Mouse (Mus musculus): ENCODE measurements around the gene Galnt11. TPM values are rescaled to one million over a fixed set of nuclear protein-coding genes. Genes with fewer than 3 reads are reported as not detected.
"Not testable (repeated sequence)": the region's sequence is repeated elsewhere in the genome, so short reads cannot be mapped to it uniquely, and the experiment has no call there.

The Galnt11 gene
- polyA plus RNA-seq, 1 experiment from 2014 or later = 30.4 TPM

DNA sequence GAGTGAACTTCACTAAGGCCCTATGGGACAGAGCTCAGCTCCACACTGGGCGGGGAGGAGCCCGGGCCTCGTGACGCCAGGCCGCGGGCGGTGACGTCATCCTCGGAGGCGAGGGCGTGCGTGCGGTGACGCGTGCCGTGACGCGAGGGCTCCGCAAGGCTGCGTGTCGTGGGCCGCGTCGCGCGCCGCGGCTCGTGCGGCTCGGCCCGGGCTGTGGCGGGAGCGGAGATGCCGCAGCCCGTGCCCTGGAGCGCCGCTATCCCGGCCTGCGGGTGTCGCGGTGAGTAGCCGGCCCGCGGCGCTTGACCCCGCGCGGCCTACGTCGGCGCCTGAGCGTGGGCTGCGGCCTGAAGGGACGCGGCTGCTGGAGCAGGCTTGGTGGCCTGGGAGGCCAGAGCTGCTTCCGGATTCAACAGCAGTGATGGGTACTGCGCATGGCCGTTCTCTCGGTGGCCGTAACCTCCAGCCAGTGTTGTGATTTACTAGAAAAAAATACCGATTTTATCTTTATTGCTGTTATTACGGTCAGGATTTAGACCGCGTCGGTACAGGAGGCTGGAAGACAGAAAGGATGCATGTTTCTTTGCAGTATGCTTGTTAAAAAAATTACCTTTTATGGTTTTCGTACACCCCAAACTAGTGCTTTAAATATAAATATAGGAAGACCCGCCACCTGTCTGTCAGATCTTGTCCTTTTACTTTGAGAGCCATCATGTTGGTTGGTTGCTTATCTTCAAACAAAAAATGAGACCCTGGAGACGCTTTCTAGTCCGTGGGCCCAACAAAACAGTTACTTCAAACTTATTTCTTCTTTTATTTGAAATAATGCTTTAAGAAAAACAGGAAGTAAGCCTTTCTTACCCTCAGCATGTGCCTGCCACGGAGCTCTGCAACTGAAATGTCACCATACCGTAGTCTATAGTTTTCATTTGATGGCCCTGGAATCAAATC lies 1.3 kb downstream of the Galnt11 start, which contains the start of gene E130116L18Rik:
E130116L18Rik (minus strand) TSS at position 402 of the 951 bp plus-strand sequence.
- H3K9me3 ChIP-seq = no peaks in the 10 kb centered on the region
- DNase-seq (ENCODE audit: extremely low spot score, low spot score) = peak; percentile 83
- peaks cover 14% of the 10 kb centered on the region for H3K4me1 ChIP-seq
- WGBS = 6% methylated on average over 72 of the region's 72 CpGs
- H3K4me3 ChIP-seq = peak within 1 kb of the TSS; percentile 79
- H3K27ac ChIP-seq = peak within 1 kb of the TSS; percentile 94
- H3K36me3 ChIP-seq (replicated peaks) = peaks cover 18% of the 10 kb centered on the region
- no peaks in the 10 kb centered on the region for H3K27me3 ChIP-seq (ENCODE audit: poor library complexity, severe bottlenecking)

DNA sequence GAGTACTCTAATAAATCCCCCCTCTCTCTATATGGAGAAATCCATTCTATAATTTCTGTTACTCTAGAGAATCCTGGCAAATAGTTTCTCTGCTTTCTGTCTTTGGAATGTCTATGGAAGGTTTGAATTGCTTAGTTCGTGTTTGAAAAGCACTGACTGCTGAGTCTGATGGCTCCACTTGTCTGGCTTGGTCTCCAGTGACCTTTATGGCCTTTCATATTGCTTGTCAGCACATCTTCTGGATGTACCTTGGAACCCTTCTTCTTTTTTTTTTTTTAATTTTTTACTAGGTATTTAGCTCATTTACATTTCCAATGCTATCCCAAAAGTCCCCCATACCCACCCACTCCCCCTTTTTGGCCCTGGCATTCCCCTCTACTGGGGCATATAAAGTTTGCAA lies 2.7 kb downstream of the Galnt11 start:
- DNase-seq (ENCODE audit: extremely low spot score, low spot score); H3K27ac ChIP-seq; H3K27me3 ChIP-seq (ENCODE audit: poor library complexity, severe bottlenecking); H3K9me3 ChIP-seq: not testable (repeated sequence)
- Histone ChIP-seq H3K4me3 (peak overlapping the region; percentile 79; the same call in 1 of the 2 replicates), H3K4me1 (peaks cover 14% of the 10 kb centered on the region), H3K36me3 (replicated peaks) (peaks cover 28% of the 10 kb centered on the region)
- WGBS = 97% methylated on average over 1 of the region's 1 CpGs

DNA sequence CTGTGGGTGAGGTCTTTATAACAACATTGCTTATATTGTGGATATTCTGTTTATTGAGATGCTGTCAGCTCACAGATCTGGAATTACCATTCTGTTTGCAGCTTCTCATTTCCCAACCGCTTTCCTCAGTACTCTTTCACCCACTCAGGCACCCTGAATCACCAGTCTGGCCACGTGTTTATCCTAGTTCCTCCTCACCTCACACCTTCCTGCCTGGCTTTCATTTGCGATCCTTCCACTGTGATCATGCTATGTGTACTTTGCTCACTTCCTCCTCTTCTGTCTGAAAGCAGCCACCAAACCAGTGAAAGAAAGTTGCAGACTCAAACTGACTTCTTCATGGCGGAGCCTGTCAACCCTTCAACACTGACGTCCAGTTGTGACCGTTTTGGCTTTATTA lies 21.4 kb downstream of the Galnt11 start:
- H3K36me3 ChIP-seq (replicated peaks) = peaks cover 7% of the 10 kb centered on the region
- 92% methylated on average over 6 of the region's 6 CpGs for WGBS
- H3K4me1 ChIP-seq = no peaks in the 10 kb centered on the region
- H3K27ac ChIP-seq = no peak overlapping the region
- H3K4me3 ChIP-seq = no peak overlapping the region
- no peak for DNase-seq (ENCODE audit: extremely low spot score, low spot score)
- H3K27me3 ChIP-seq (ENCODE audit: poor library complexity, severe bottlenecking) = no peaks in the 10 kb centered on the region
- no peaks in the 10 kb centered on the region for H3K9me3 ChIP-seq

DNA sequence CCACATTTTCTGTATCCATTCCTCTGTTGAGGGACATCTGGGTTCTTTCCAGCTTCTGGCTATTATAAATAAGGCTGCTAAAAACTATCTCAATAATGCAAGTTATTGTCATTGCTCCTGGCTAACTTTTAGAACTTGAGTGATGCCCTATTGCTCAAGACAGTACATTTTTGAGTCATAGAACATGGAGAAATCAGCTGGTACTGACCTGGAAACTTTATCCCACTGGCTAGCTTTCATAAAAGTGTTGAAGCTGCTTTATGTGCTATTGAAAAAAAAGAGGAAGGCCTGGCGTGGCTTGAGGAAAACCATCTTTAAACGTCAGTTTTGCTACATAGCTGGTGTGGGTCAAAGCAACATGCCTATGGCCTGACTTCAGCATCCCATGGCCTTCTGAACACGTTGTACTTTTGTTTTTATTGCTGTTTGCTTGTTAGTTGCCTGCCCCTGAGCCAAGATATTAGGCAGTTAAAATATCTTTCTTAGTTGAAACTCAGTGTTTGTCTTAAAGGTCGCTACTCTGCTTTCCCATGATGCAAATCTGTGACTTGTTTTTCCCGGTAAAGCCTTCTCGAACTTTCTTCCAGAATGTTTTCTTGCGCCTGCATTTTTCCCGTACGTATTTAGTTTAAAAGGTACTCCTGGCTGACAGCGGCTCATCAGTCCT lies 24.2 kb downstream of the Galnt11 start:
- H3K4me3 ChIP-seq = no peak overlapping the region
- H3K36me3 ChIP-seq (replicated peaks) = peaks cover 19% of the 10 kb centered on the region
- H3K27ac ChIP-seq = no peak overlapping the region
- H3K27me3 ChIP-seq (ENCODE audit: poor library complexity, severe bottlenecking) = no peaks in the 10 kb centered on the region
- no peaks in the 10 kb centered on the region for H3K4me1 ChIP-seq
- H3K9me3 ChIP-seq = no peaks in the 10 kb centered on the region
- 92% methylated on average over 10 of the region's 10 CpGs for WGBS
- no peak for DNase-seq (ENCODE audit: extremely low spot score, low spot score)

DNA sequence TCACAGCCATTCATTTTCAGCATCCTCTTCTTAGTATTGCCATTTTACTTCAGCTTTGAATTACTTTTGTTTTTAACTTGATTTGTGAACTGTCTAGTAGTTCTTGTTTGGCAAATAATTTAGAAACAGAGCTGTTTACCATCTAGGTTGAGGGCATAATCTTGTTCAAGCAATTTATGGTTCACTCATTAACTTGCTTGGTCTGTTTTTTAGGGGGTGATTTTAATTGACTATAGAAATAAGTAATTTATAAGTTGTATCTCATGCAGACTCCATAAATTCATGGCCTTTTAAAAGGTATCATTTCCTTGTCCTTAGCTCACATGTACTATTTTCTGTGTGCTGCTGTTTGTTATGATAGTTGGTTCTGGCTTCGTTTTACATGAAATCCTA lies 24.8 kb downstream of the Galnt11 start:
- no peak for DNase-seq (ENCODE audit: extremely low spot score, low spot score)
- no peak overlapping the region for H3K27ac ChIP-seq
- no peaks in the 10 kb centered on the region for H3K27me3 ChIP-seq (ENCODE audit: poor library complexity, severe bottlenecking)
- no peaks in the 10 kb centered on the region for H3K9me3 ChIP-seq
- H3K4me3 ChIP-seq = no peak overlapping the region
- no peaks in the 10 kb centered on the region for H3K4me1 ChIP-seq
- H3K36me3 ChIP-seq (replicated peaks) = peaks cover 25% of the 10 kb centered on the region
- WGBS = 73% methylated on average over 1 of the region's 1 CpGs

DNA sequence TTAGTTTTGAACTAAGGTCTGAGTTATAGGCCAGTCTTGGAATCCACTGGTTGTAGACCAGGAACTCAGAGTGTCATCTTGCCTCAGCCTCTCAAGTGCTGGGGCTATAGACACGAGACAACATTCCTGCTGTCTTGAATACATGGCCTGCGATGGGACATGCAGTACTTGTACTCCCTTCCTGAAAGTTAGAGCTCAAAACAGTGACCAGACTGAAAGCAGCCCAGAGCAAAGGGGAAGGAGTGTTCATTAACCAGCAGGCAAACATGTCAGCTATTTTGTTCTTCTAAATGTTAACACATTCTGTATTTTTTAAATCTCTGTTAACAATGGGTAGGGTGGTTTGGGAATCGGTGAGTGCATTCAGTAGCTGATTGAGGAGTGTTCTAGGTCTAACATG lies 25.3 kb downstream of the Galnt11 start:
- DNase-seq (ENCODE audit: extremely low spot score, low spot score) = no peak
- Histone ChIP-seq H3K4me3 (no peak overlapping the region), H3K27ac (no peak overlapping the region), H3K4me1 (no peaks in the 10 kb centered on the region), H3K27me3 (ENCODE audit: poor library complexity, severe bottlenecking) (no peaks in the 10 kb centered on the region), H3K36me3 (replicated peaks) (peaks cover 30% of the 10 kb centered on the region), H3K9me3 (no peaks in the 10 kb centered on the region)
- 91% methylated on average over 3 of the region's 3 CpGs for WGBS

DNA sequence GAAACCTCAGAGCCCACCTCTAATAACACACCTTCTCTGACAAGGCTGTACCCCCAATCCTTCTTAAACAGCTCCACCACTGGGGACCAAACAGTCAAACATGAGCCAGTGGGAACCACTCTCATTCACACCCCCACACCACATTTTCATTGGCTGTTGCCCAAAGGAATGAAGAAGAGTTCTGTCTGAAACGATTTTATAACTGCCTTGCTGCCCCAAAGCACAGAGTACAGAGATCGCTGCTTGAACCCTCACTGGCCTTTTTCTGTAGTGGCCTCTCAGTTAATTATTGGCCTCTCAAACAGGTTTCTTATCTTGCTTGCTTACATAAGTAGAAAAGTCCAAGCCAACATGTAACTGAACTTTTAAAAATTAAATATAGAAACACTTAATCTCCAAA lies 30.7 kb downstream of the Galnt11 start:
- Histone ChIP-seq H3K9me3 (no peaks in the 10 kb centered on the region), H3K27me3 (ENCODE audit: poor library complexity, severe bottlenecking) (no peaks in the 10 kb centered on the region), H3K4me3 (no peak overlapping the region), H3K4me1 (no peaks in the 10 kb centered on the region), H3K27ac (no peak overlapping the region), H3K36me3 (replicated peaks) (peaks cover 75% of the 10 kb centered on the region)
- WGBS = 92% methylated on average over 2 of the region's 2 CpGs
- DNase-seq (ENCODE audit: extremely low spot score, low spot score) = no peak

DNA sequence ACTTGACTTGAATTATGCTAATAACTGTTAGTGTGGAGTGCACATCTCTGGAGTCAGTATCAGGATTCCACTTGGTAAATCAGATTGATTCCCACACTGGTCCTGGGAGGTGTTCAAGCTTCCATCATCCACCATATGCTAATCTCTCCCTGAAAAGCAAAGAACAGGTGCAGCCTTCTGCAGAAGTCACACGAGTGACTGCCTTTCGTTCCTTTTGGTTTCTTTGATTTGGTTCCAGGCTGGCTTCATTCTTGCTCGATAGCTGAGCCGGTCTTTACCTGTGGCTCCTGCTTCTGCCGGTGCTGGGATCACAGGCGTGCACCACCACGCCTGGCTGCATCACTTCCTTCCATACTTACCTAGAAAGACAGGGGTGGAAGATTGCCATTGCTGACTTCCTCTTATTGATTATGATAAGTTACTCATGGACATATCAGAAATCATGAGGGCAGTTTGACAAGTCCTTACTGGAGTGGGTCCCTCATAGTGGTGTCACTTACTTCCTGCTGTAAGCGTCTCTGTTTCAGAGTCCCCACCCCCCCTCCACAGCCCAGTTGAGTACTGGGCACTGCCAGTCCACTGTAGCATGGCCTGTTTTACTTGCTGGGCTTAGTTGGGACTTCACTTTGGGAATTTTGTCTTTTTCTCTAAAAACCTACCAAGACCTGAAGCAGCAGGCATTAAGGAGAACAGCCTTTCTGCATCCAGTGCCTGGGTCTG lies 31.3 kb downstream of the Galnt11 start:
- H3K4me1 ChIP-seq = no peaks in the 10 kb centered on the region
- 95% methylated on average over 8 of the region's 8 CpGs for WGBS
- no peak overlapping the region for H3K27ac ChIP-seq
- H3K9me3 ChIP-seq = no peaks in the 10 kb centered on the region
- no peaks in the 10 kb centered on the region for H3K27me3 ChIP-seq (ENCODE audit: poor library complexity, severe bottlenecking)
- no peak overlapping the region for H3K4me3 ChIP-seq
- H3K36me3 ChIP-seq (replicated peaks) = peaks cover 81% of the 10 kb centered on the region
- DNase-seq (ENCODE audit: extremely low spot score, low spot score) = no peak

DNA sequence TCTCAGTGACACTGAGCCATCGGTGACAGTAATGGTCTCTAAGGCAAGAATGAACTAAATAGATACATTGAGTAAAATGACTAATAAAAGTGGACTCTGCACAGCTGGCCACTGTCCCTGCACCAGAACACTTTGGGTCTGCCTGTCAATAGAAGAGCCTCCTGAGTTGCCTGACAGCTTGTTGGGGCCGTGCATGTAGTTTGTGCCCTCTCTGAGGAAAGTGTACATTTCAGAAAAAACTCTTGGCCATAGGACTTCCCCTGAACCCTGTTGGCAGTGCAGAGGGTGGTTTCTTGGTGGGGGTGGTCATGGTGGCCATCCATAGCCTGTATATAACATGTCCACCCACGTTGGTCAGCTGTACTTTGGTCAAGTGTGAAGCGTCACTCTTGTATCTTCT lies 32.8 kb downstream of the Galnt11 start:
- 94% methylated on average over 4 of the region's 4 CpGs for WGBS
- H3K27ac ChIP-seq = no peak overlapping the region
- H3K36me3 ChIP-seq (replicated peaks) = peaks cover 90% of the 10 kb centered on the region
- no peak overlapping the region for H3K4me3 ChIP-seq
- H3K4me1 ChIP-seq = no peaks in the 10 kb centered on the region
- no peaks in the 10 kb centered on the region for H3K9me3 ChIP-seq
- no peaks in the 10 kb centered on the region for H3K27me3 ChIP-seq (ENCODE audit: poor library complexity, severe bottlenecking)
- DNase-seq (ENCODE audit: extremely low spot score, low spot score) = no peak

DNA sequence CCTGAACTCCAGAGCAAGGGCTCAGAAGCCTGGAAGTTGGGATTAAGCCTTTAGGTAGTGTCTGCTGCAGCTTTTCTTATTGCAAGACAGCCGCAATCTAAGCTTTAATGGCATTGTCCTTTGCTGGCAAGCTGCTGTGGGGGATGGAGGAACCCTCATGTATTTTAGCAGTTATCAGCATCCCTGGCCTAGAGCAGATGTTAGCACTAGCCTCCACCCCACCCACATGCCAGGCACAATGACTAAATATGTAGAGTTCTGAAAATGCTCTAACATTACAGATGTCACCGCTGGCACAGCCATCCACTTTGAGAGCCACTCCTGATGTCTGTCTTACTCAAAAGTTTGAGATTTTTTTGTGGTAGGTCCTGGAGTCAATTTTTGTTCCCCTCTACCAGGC lies 35.0 kb downstream of the Galnt11 start:
- Histone ChIP-seq H3K36me3 (replicated peaks) (peaks cover 83% of the 10 kb centered on the region), H3K27ac (no peak overlapping the region), H3K27me3 (ENCODE audit: poor library complexity, severe bottlenecking) (no peaks in the 10 kb centered on the region), H3K4me1 (no peaks in the 10 kb centered on the region), H3K4me3 (no peak overlapping the region), H3K9me3 (no peaks in the 10 kb centered on the region)
- DNase-seq (ENCODE audit: extremely low spot score, low spot score) = no peak
- 86% methylated on average over 2 of the region's 2 CpGs for WGBS

DNA sequence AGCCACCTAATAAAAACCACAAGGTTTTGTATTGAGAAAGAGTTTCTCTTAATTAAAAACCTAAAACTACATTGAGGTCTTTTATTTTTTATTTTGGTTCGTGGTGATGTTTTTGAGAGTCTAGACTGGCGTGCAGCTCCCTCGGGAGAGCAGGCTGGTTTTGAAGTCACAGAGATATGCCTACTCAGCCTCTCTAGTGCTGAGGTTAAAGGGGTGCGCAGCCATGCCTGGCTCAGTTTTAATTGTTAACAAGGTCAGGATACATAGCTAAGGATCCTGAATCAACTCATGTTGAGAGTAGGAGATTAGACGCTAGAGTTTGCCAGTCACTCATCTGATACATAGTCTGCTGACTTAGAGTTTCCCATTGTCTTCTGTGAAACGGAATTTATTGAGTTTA lies 39.7 kb downstream of the Galnt11 start:
- Histone ChIP-seq H3K9me3 (no peaks in the 10 kb centered on the region), H3K36me3 (replicated peaks) (peaks cover 88% of the 10 kb centered on the region), H3K4me1 (no peaks in the 10 kb centered on the region), H3K27ac (no peak overlapping the region), H3K27me3 (ENCODE audit: poor library complexity, severe bottlenecking) (no peaks in the 10 kb centered on the region), H3K4me3 (no peak overlapping the region)
- 89% methylated on average over 6 of the region's 6 CpGs for WGBS
- no peak for DNase-seq (ENCODE audit: extremely low spot score, low spot score)

DNA sequence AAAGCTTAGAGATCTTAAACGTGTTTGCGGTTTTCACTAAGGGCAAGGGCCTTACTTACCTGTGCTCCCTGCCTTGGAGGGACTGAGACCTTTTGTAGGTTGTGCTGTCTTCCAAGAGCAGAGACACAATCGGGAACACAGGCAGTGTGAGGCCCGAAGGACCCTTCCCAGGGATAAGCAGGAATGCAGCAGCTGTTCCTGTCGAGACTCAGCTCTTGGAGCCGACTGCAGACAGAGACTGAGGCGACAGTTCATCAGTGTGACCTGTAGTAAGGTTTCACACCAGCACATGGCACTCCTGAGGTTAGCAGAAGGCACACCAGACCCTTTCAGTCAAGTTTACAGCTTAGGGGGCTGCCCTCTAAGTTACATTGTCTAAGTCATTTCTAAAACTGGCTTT lies 40.6 kb downstream of the Galnt11 start:
- Histone ChIP-seq H3K4me1 (no peaks in the 10 kb centered on the region), H3K9me3 (no peaks in the 10 kb centered on the region), H3K4me3 (no peak overlapping the region), H3K27me3 (ENCODE audit: poor library complexity, severe bottlenecking) (no peaks in the 10 kb centered on the region), H3K27ac (no peak overlapping the region), H3K36me3 (replicated peaks) (peaks cover 90% of the 10 kb centered on the region)
- 91% methylated on average over 7 of the region's 7 CpGs for WGBS
- DNase-seq (ENCODE audit: extremely low spot score, low spot score) = no peak

Measured in forebrain, embryonic 10.5 days (tissue).